Mouse (Mus musculus) layer of hippocampus, postnatal 36 days (tissue): ENCODE results near the gene Gm2888. TPM values are rescaled to one million over a fixed set of nuclear protein-coding genes. Genes with fewer than 3 reads are reported as not detected.
"Not testable (repeated sequence)": the region's sequence is repeated elsewhere in the genome, so short reads cannot be mapped to it uniquely, and the experiment has no call there.

Experiments used
- DNase-seq, 2 experiments: peaks; one replicate each; pipeline ENCODE4 v3.0.0; 2022
- total RNA-seq, 2 experiments: library from RNA; stranded (reverse); gene quantifications; 2 replicates each; pipeline ENCODE4 v1.2.3; 2021

Gene Gm2888
- total RNA-seq: not detected

DNA sequence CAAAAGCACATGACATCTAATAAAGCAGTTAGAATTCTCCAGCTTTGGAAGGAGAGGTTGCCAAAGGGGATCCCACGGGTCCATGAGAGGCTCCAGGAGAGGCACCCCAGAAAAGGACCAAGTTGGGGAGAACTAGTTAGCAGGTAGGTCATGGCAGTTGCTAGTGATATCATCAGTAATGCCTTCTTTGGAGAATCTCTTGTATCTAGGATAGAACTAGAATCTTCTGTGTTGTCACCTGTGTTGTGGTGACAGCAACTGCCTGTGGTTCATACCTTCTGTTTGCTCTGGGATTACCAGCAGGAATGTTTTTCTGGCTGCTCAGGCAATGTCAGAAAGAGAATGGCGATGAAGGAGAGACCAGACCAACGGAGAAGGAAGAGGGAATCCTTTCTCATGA is at the start of gene Gm2888:
TSS of gene Gm2888 (plus strand) at position 301 of the 400 bp plus-strand sequence.
- not testable (repeated sequence) for DNase-seq

- DNase-seq: not testable (repeated sequence)
These were observed 19.1 kb downstream of the Gm2888 start, which contains the start of gene Gm2897 for GRCm38 (mm10) chr14:3048727-3049512. Gene Gm2897, plus strand, starts transcription at chr14:3049285.

GRCm38 (mm10) chr14:3049513-3049800 is 19.7 kb downstream of the Gm2888 start:
- peak in 1 of 2 experiments; percentile 1 for DNase-seq

DNA sequence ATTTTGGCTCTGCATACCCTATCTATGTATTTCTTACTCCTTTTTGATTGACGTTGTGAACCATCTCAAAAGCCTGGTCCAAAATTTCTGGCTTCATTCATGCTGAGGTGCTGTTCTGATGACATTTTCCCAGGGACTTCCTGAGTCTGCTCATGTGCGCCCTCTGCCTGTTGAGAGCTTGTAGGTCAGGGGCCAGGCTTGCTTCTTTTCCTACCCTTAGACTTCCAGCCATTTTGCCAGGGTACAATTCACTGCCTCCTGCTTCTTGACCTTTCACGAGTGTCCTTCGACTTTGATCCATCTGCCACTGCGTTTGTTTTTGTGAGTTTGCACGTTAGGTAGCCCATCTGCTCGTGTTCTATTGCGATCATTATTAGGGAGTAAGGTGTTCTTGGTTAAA is 20.3 kb downstream of the Gm2888 start:
- peak in 1 of 2 experiments; percentile 1 for DNase-seq

Other genes with a start within 250 kb of the Gm2888 start
- gene Gm2897, start 19.3 kb downstream of the Gm2888 start, total RNA-seq: 1 to 10 TPM in 1 of 2 experiments, under 1 TPM in 1; 0.43 to 1.1 TPM
- under 1 TPM in 1 of 2 experiments, not detected in 1; 0.63 TPM for gene Gm10340, start 104.0 kb downstream of the Gm2888 start, total RNA-seq
- not detected for gene Gm5795, start 158.3 kb downstream of the Gm2888 start, total RNA-seq
- gene D830030K20Rik, start 178.5 kb downstream of the Gm2888 start, total RNA-seq: 1 to 10 TPM; 5.4 to 6.0 TPM